Mouse (Mus musculus): Measurements from ENCODE around the gene Cdh12. TPM values are rescaled to one million over a fixed set of nuclear protein-coding genes. Genes with fewer than 3 reads are reported as not detected.
"Not testable (repeated sequence)": the region's sequence is repeated elsewhere in the genome, so short reads cannot be mapped to it uniquely, and the experiment has no call there.

The Cdh12 gene
- total RNA-seq, 1 experiment from 2014 or later = not detected

GRCm38 (mm10) chr15:20667989-20668388 is 218.9 kb downstream of the Cdh12 start:
- no peak for ATAC-seq (replicated peaks in 1 of 2; ENCODE audit: insufficient read depth in 1 of 2, low FRiP score in 2 of 2, low TSS enrichment in 1 of 2, low read depth in 1 of 2, poor library complexity in 2 of 2, severe bottlenecking in 2 of 2)

GRCm38 (mm10) chr15:20669507-20669906 is 220.4 kb downstream of the Cdh12 start:
- not testable (repeated sequence) for ATAC-seq (replicated peaks in 1 of 2; ENCODE audit: insufficient read depth in 1 of 2, low FRiP score in 2 of 2, low TSS enrichment in 1 of 2, low read depth in 1 of 2, poor library complexity in 2 of 2, severe bottlenecking in 2 of 2)

- ATAC-seq (replicated peaks in 1 of 2; ENCODE audit: insufficient read depth in 1 of 2, low FRiP score in 2 of 2, low TSS enrichment in 1 of 2, low read depth in 1 of 2, poor library complexity in 2 of 2, severe bottlenecking in 2 of 2) = no peak
Measured at GRCm38 (mm10) chr15:20682719-20683118, 233.7 kb downstream of the Cdh12 start.

GRCm38 (mm10) chr15:20684200-20684599 is 235.1 kb downstream of the Cdh12 start:
- ATAC-seq (replicated peaks in 1 of 2; ENCODE audit: insufficient read depth in 1 of 2, low FRiP score in 2 of 2, low TSS enrichment in 1 of 2, low read depth in 1 of 2, poor library complexity in 2 of 2, severe bottlenecking in 2 of 2) = no peak

GRCm38 (mm10) chr15:20696229-20696628 is 247.2 kb downstream of the Cdh12 start:
- no peak for ATAC-seq (replicated peaks in 1 of 2; ENCODE audit: insufficient read depth in 1 of 2, low FRiP score in 2 of 2, low TSS enrichment in 1 of 2, low read depth in 1 of 2, poor library complexity in 2 of 2, severe bottlenecking in 2 of 2)

- no peak for ATAC-seq (replicated peaks in 1 of 2; ENCODE audit: insufficient read depth in 1 of 2, low FRiP score in 2 of 2, low TSS enrichment in 1 of 2, low read depth in 1 of 2, poor library complexity in 2 of 2, severe bottlenecking in 2 of 2)
Measured at GRCm38 (mm10) chr15:20711859-20712258, 262.8 kb downstream of the Cdh12 start.

- ATAC-seq (replicated peaks in 1 of 2; ENCODE audit: insufficient read depth in 1 of 2, low FRiP score in 2 of 2, low TSS enrichment in 1 of 2, low read depth in 1 of 2, poor library complexity in 2 of 2, severe bottlenecking in 2 of 2) = no peak
Measured at GRCm38 (mm10) chr15:20772289-20772688, 323.2 kb downstream of the Cdh12 start.

GRCm38 (mm10) chr15:20773423-20773822 is 324.4 kb downstream of the Cdh12 start:
- no peak for ATAC-seq (replicated peaks in 1 of 2; ENCODE audit: insufficient read depth in 1 of 2, low FRiP score in 2 of 2, low TSS enrichment in 1 of 2, low read depth in 1 of 2, poor library complexity in 2 of 2, severe bottlenecking in 2 of 2)

GRCm38 (mm10) chr15:20796999-20797398 is 347.9 kb downstream of the Cdh12 start:
- no peak for ATAC-seq (replicated peaks in 1 of 2; ENCODE audit: insufficient read depth in 1 of 2, low FRiP score in 2 of 2, low TSS enrichment in 1 of 2, low read depth in 1 of 2, poor library complexity in 2 of 2, severe bottlenecking in 2 of 2)

- no peak for ATAC-seq (replicated peaks in 1 of 2; ENCODE audit: insufficient read depth in 1 of 2, low FRiP score in 2 of 2, low TSS enrichment in 1 of 2, low read depth in 1 of 2, poor library complexity in 2 of 2, severe bottlenecking in 2 of 2)
Measured at GRCm38 (mm10) chr15:20798541-20798940, 349.5 kb downstream of the Cdh12 start.

GRCm38 (mm10) chr15:20835887-20836286 is 386.8 kb downstream of the Cdh12 start:
- no peak for ATAC-seq (replicated peaks in 1 of 2; ENCODE audit: insufficient read depth in 1 of 2, low FRiP score in 2 of 2, low TSS enrichment in 1 of 2, low read depth in 1 of 2, poor library complexity in 2 of 2, severe bottlenecking in 2 of 2)

- no peak for ATAC-seq (replicated peaks in 1 of 2; ENCODE audit: insufficient read depth in 1 of 2, low FRiP score in 2 of 2, low TSS enrichment in 1 of 2, low read depth in 1 of 2, poor library complexity in 2 of 2, severe bottlenecking in 2 of 2)
Measured at GRCm38 (mm10) chr15:20836991-20837390, 387.9 kb downstream of the Cdh12 start.

- ATAC-seq (replicated peaks in 1 of 2; ENCODE audit: insufficient read depth in 1 of 2, low FRiP score in 2 of 2, low TSS enrichment in 1 of 2, low read depth in 1 of 2, poor library complexity in 2 of 2, severe bottlenecking in 2 of 2) = no peak
Measured at GRCm38 (mm10) chr15:20841479-20841878, 392.4 kb downstream of the Cdh12 start.

GRCm38 (mm10) chr15:20863076-20863475 is 414.0 kb downstream of the Cdh12 start:
- ATAC-seq (replicated peaks in 1 of 2; ENCODE audit: insufficient read depth in 1 of 2, low FRiP score in 2 of 2, low TSS enrichment in 1 of 2, low read depth in 1 of 2, poor library complexity in 2 of 2, severe bottlenecking in 2 of 2) = no peak

- no peak for ATAC-seq (replicated peaks in 1 of 2; ENCODE audit: insufficient read depth in 1 of 2, low FRiP score in 2 of 2, low TSS enrichment in 1 of 2, low read depth in 1 of 2, poor library complexity in 2 of 2, severe bottlenecking in 2 of 2)
Measured at GRCm38 (mm10) chr15:20872518-20872917, 423.5 kb downstream of the Cdh12 start.

GRCm38 (mm10) chr15:20876993-20877392 is 427.9 kb downstream of the Cdh12 start:
- no peak for ATAC-seq (replicated peaks in 1 of 2; ENCODE audit: insufficient read depth in 1 of 2, low FRiP score in 2 of 2, low TSS enrichment in 1 of 2, low read depth in 1 of 2, poor library complexity in 2 of 2, severe bottlenecking in 2 of 2)

GRCm38 (mm10) chr15:20893471-20893870 is 444.4 kb downstream of the Cdh12 start:
- ATAC-seq (replicated peaks in 1 of 2; ENCODE audit: insufficient read depth in 1 of 2, low FRiP score in 2 of 2, low TSS enrichment in 1 of 2, low read depth in 1 of 2, poor library complexity in 2 of 2, severe bottlenecking in 2 of 2) = no peak

GRCm38 (mm10) chr15:20902568-20902967 is 453.5 kb downstream of the Cdh12 start:
- ATAC-seq (replicated peaks in 1 of 2; ENCODE audit: insufficient read depth in 1 of 2, low FRiP score in 2 of 2, low TSS enrichment in 1 of 2, low read depth in 1 of 2, poor library complexity in 2 of 2, severe bottlenecking in 2 of 2) = no peak

GRCm38 (mm10) chr15:20928221-20928620 is 479.2 kb downstream of the Cdh12 start:
- no peak for ATAC-seq (replicated peaks in 1 of 2; ENCODE audit: insufficient read depth in 1 of 2, low FRiP score in 2 of 2, low TSS enrichment in 1 of 2, low read depth in 1 of 2, poor library complexity in 2 of 2, severe bottlenecking in 2 of 2)

GRCm38 (mm10) chr15:20944000-20944399 is 494.9 kb downstream of the Cdh12 start:
- no peak for ATAC-seq (replicated peaks in 1 of 2; ENCODE audit: insufficient read depth in 1 of 2, low FRiP score in 2 of 2, low TSS enrichment in 1 of 2, low read depth in 1 of 2, poor library complexity in 2 of 2, severe bottlenecking in 2 of 2)

All from hematopoietic stem cell, adult 5-6 weeks (primary cell).